Mouse (Mus musculus): Measurements from ENCODE around the gene Pikfyve. TPM values are rescaled to one million over a fixed set of nuclear protein-coding genes. Genes with fewer than 3 reads are reported as not detected.

Pikfyve gene
- polyA plus RNA-seq (2015; fragmentation: Nextera tagmentation; extraction: Ambion mirVana): 13.5 and 15.7 TPM in 2 replicates

DNA sequence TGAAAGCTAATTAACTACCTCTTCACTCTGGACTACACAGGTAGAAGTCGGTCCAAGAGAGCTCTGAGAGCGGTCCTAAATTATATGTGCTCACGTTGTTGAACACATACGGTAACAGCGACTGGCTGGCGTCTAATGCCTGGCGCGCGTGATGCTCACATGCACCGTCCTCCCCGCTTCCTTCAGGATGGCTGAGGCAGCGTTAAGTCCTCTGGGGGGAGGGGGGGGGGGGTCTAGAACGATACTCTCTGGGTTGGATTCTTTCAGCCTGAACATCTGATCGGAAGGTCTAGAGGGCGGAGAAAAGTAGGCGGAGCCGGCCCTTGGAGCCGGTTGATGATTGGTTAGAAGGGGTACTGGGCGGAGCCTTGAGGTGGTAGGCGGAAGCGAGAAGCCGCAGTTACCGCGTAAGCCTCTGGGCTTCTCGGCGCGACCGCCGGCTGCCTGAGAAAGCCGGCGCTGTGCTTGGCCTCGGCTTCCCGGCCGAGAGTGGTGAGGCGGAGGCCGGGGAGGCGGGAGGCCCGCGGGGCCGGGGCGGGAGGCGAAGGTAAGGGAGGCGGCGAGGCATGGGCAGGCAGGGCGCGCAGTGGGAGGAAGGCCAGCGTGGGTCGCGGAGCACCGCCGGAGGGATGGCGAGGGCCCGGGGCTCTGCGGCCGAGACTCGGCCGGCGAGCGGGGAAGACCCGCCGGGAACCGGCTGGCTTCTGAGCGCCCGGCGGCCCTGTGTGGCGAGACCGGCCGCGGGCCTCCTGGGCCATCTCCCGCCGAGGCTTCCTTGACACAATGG lies at the start of gene Pikfyve, which contains the start of gene Idh1:
Pikfyve (plus strand) TSS at position 397 of the 787 bp plus-strand sequence.
Idh1 (minus strand) TSS at position 214 of the 787 bp plus-strand sequence.
- Histone ChIP-seq H3K36me3 (ENCODE audit: poor library complexity, severe bottlenecking) (no peaks in the 10 kb centered on the region), H3K27me3 (0 out of 2 replicates have a peak, but pooled peaks cover 3% of the 10 kb centered on the region), H3K4me3 (peak within 1 kb of the TSS; percentile 92), H3K27ac (peak within 1 kb of the TSS; percentile 80), H3K9me3 (replicated peaks) (no peaks in the 10 kb centered on the region), H3K4me1 (peaks cover 19% of the 10 kb centered on the region), H3K4me2 (peak within 1 kb of the TSS; percentile 83), H3K9ac (peak within 1 kb of the TSS; percentile 93)
- under 1% methylated on average over 69 of the region's 71 CpGs for WGBS
- ATAC-seq: peak; percentile 100

GRCm38 (mm10) chr1:65137560-65137959 lies 48.9 kb upstream of the Pikfyve start:
- WGBS: 86% methylated on average over 6 of the region's 6 CpGs
- ATAC-seq: no peak
- Histone ChIP-seq H3K27me3 (no peaks in the 10 kb centered on the region), H3K4me3 (no peak overlapping the region), H3K9me3 (replicated peaks) (no peaks in the 10 kb centered on the region), H3K4me1 (no peaks in the 10 kb centered on the region), H3K27ac (no peak overlapping the region), H3K4me2 (no peak overlapping the region), H3K36me3 (ENCODE audit: poor library complexity, severe bottlenecking) (no peaks in the 10 kb centered on the region), H3K9ac (no peak overlapping the region)

GRCm38 (mm10) chr1:65144783-65145182 lies 41.7 kb upstream of the Pikfyve start:
- 87% methylated on average over 2 of the region's 2 CpGs for WGBS

GRCm38 (mm10) chr1:65146601-65147000 lies 39.9 kb upstream of the Pikfyve start:
- ATAC-seq: no peak
- H3K36me3 ChIP-seq (ENCODE audit: poor library complexity, severe bottlenecking): no peaks in the 10 kb centered on the region
- no peak overlapping the region for H3K27ac ChIP-seq
- H3K4me2 ChIP-seq: no peak overlapping the region
- no peaks in the 10 kb centered on the region for H3K4me1 ChIP-seq
- no peaks in the 10 kb centered on the region for H3K27me3 ChIP-seq
- no peak overlapping the region for H3K4me3 ChIP-seq
- no peaks in the 10 kb centered on the region for H3K9me3 ChIP-seq (replicated peaks)
- WGBS: 73% methylated on average over 2 of the region's 2 CpGs
- H3K9ac ChIP-seq: no peak overlapping the region

More at GRCm38 (mm10) chr1:65144783-65145182, 41.7 kb upstream of the Pikfyve start:
- H3K9me3 ChIP-seq (replicated peaks): no peaks in the 10 kb centered on the region
- ATAC-seq: no peak
- H3K27ac ChIP-seq: no peak overlapping the region
- no peak overlapping the region for H3K9ac ChIP-seq
- no peak overlapping the region for H3K4me2 ChIP-seq
- no peaks in the 10 kb centered on the region for H3K27me3 ChIP-seq
- H3K4me3 ChIP-seq: no peak overlapping the region
- H3K36me3 ChIP-seq (ENCODE audit: poor library complexity, severe bottlenecking): no peaks in the 10 kb centered on the region
- H3K4me1 ChIP-seq: no peaks in the 10 kb centered on the region

GRCm38 (mm10) chr1:65147326-65147725 lies 39.2 kb upstream of the Pikfyve start:
- Histone ChIP-seq H3K4me1 (no peaks in the 10 kb centered on the region), H3K27me3 (no peaks in the 10 kb centered on the region), H3K27ac (no peak overlapping the region), H3K9me3 (replicated peaks) (no peaks in the 10 kb centered on the region), H3K4me2 (no peak overlapping the region), H3K4me3 (no peak overlapping the region), H3K36me3 (ENCODE audit: poor library complexity, severe bottlenecking) (no peaks in the 10 kb centered on the region), H3K9ac (no peak overlapping the region)
- no peak for ATAC-seq
- WGBS: 91% methylated on average over 5 of the region's 5 CpGs

DNA sequence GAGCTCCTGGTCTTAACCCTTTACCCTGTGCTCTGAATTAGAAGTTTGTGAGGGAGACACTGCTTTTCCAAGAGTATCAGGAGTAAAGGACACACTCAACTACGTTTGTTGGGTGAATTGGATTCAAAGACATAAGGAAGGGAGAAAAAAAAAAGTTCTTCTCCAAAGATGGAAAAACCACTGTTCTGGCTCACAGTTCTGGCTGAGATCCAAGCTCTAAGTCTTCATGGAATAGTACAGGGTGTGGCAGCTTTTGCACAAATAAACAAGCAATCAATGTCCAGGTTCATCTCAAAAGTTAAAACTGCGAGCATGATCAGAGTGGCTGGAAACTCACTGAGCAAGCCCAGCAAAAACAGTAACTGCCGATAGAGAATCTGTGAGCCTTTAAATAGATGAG lies 38.5 kb upstream of the Pikfyve start:
- H3K36me3 ChIP-seq (ENCODE audit: poor library complexity, severe bottlenecking): no peaks in the 10 kb centered on the region
- H3K4me1 ChIP-seq: no peaks in the 10 kb centered on the region
- no peak overlapping the region for H3K27ac ChIP-seq
- 86% methylated on average over 3 of the region's 3 CpGs for WGBS
- H3K4me2 ChIP-seq: no peak overlapping the region
- ATAC-seq: no peak
- H3K9ac ChIP-seq: no peak overlapping the region
- no peaks in the 10 kb centered on the region for H3K9me3 ChIP-seq (replicated peaks)
- no peak overlapping the region for H3K4me3 ChIP-seq
- H3K27me3 ChIP-seq: no peaks in the 10 kb centered on the region

- H3K4me2 ChIP-seq: no peak overlapping the region
- H3K9ac ChIP-seq: no peak overlapping the region
- no peak overlapping the region for H3K27ac ChIP-seq
- ATAC-seq: no peak
- H3K9me3 ChIP-seq (replicated peaks): no peaks in the 10 kb centered on the region
- no peaks in the 10 kb centered on the region for H3K27me3 ChIP-seq
- H3K36me3 ChIP-seq (ENCODE audit: poor library complexity, severe bottlenecking): peaks cover 31% of the 10 kb centered on the region
- no peak overlapping the region for H3K4me3 ChIP-seq
- H3K4me1 ChIP-seq: no peaks in the 10 kb centered on the region
Measured at GRCm38 (mm10) chr1:65154814-65155213, 31.7 kb upstream of the Pikfyve start.

GRCm38 (mm10) chr1:65156111-65156510 lies 30.4 kb upstream of the Pikfyve start:
- Histone ChIP-seq H3K27me3 (no peaks in the 10 kb centered on the region), H3K4me1 (no peaks in the 10 kb centered on the region), H3K27ac (no peak overlapping the region), H3K36me3 (ENCODE audit: poor library complexity, severe bottlenecking) (peaks cover 44% of the 10 kb centered on the region), H3K4me3 (no peak overlapping the region), H3K9me3 (replicated peaks) (no peaks in the 10 kb centered on the region), H3K9ac (no peak overlapping the region), H3K4me2 (no peak overlapping the region)
- WGBS: 89% methylated on average over 5 of the region's 5 CpGs
- no peak for ATAC-seq

DNA sequence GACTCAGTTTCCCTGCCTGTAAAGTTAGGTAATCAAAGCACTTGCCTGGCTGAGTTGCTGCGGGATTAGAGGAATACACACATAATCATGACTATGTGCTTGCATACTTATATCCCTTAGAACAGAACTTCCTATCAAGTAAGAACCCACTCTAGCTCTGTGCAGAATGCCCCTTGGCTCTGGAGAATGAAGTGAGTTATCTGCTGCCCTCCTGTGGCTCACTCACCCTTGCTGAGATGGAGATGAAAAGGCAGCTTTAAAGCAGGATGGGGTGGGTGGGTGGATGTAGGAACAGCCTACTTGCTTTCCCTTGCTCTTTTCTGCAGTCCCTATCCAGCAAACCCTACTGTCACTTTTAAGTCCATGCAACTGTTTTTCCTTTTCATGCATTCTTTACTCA lies 24.3 kb upstream of the Pikfyve start:
- no peaks in the 10 kb centered on the region for H3K27me3 ChIP-seq
- H3K9ac ChIP-seq: no peak overlapping the region
- no peaks in the 10 kb centered on the region for H3K4me1 ChIP-seq
- WGBS: 97% methylated on average over 1 of the region's 1 CpGs
- H3K27ac ChIP-seq: no peak overlapping the region
- no peaks in the 10 kb centered on the region for H3K9me3 ChIP-seq (replicated peaks)
- no peak for ATAC-seq
- no peak overlapping the region for H3K4me2 ChIP-seq
- no peak overlapping the region for H3K4me3 ChIP-seq
- peaks cover 94% of the 10 kb centered on the region for H3K36me3 ChIP-seq (ENCODE audit: poor library complexity, severe bottlenecking)

DNA sequence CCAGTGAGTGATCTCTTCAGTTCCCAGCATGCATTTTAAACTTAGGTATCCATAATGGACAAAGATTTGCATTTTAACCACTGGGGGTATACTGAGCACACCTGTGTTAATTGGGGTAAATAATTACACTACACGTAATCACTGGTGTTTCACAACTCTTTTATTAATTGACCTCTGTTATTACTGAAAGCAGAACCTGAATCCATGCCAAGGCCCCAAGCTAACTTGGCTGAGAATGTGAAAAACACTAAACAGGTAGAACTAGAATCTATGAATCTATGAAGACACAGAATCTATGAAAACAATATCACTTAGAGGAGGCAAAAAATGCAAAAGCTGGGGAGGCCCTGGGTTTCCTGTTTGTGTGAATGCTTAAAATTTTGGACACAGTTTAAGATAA lies 19.0 kb upstream of the Pikfyve start:
- WGBS: 73% methylated on average over 1 of the region's 1 CpGs
- Histone ChIP-seq H3K27ac (no peak overlapping the region), H3K4me3 (no peak overlapping the region), H3K9me3 (replicated peaks) (no peaks in the 10 kb centered on the region), H3K4me2 (no peak overlapping the region), H3K36me3 (ENCODE audit: poor library complexity, severe bottlenecking) (peaks cover 97% of the 10 kb centered on the region), H3K9ac (no peak overlapping the region), H3K27me3 (no peaks in the 10 kb centered on the region), H3K4me1 (peaks cover 13% of the 10 kb centered on the region)
- no peak for ATAC-seq

GRCm38 (mm10) chr1:65169536-65169935 lies 16.9 kb upstream of the Pikfyve start:
- H3K27ac ChIP-seq: no peak overlapping the region
- H3K9me3 ChIP-seq (replicated peaks): no peaks in the 10 kb centered on the region
- H3K9ac ChIP-seq: no peak overlapping the region
- peaks cover 16% of the 10 kb centered on the region for H3K4me1 ChIP-seq
- H3K36me3 ChIP-seq (ENCODE audit: poor library complexity, severe bottlenecking): peaks cover 96% of the 10 kb centered on the region
- 93% methylated on average over 7 of the region's 7 CpGs for WGBS
- no peaks in the 10 kb centered on the region for H3K27me3 ChIP-seq
- no peak for ATAC-seq
- no peak overlapping the region for H3K4me2 ChIP-seq
- no peak overlapping the region for H3K4me3 ChIP-seq

DNA sequence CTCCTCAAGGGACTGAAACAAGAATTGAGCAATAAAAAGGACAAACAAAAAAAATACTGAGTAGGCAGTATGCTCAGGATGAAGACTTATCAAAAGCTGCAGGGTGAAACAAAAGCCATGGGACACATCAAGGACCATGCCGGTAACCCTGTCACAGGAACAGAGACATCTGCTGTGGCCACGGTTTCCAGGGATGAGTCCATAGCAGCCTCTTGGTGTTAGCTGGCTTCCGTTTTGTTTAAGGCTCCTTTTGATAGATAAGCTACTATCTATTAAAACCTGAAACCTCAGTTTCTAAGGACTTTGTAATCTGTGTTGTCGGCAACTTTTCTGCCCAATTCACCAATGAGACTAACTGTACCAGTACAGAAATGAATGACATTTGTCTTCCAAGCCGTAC lies 16.5 kb upstream of the Pikfyve start:
- Histone ChIP-seq H3K36me3 (ENCODE audit: poor library complexity, severe bottlenecking) (peaks cover 94% of the 10 kb centered on the region), H3K4me2 (no peak overlapping the region), H3K27ac (no peak overlapping the region), H3K4me3 (no peak overlapping the region), H3K27me3 (no peaks in the 10 kb centered on the region), H3K4me1 (peaks cover 16% of the 10 kb centered on the region), H3K9ac (no peak overlapping the region), H3K9me3 (replicated peaks) (no peaks in the 10 kb centered on the region)
- ATAC-seq: no peak
- 91% methylated on average over 5 of the region's 5 CpGs for WGBS

- Histone ChIP-seq H3K27ac (no peak overlapping the region), H3K9ac (no peak overlapping the region), H3K4me1 (peaks cover 29% of the 10 kb centered on the region), H3K27me3 (no peaks in the 10 kb centered on the region), H3K4me3 (no peak overlapping the region), H3K36me3 (ENCODE audit: poor library complexity, severe bottlenecking) (peaks cover 78% of the 10 kb centered on the region), H3K9me3 (replicated peaks) (no peaks in the 10 kb centered on the region), H3K4me2 (no peak overlapping the region)
- ATAC-seq: no peak
- WGBS: 29% methylated on average over 4 of the region's 4 CpGs
Measured at GRCm38 (mm10) chr1:65171579-65171978, 14.9 kb upstream of the Pikfyve start.
